Mouse (Mus musculus): ENCODE measurements at regions not wholly inside any gene's neighbourhood (a gene's known extent, or its start where the extent isn't known, plus 50 kb on each side); places are given as distances from the start of the nearest gene placed in this dataset.
A peak's percentile ranks its signal among the peaks of the same experiment; 100 is the strongest.

- no peak for DNase-seq (ENCODE audit: low spot score in 2 of 2)
Observed at GRCm38 (mm10) chr14:17347286-17347685, 312.8 kb upstream of the Thrb start.

- no peak for DNase-seq (ENCODE audit: low spot score in 2 of 2)
Observed at GRCm38 (mm10) chr14:17352324-17353037, 307.6 kb upstream of the Thrb start.

DNA sequence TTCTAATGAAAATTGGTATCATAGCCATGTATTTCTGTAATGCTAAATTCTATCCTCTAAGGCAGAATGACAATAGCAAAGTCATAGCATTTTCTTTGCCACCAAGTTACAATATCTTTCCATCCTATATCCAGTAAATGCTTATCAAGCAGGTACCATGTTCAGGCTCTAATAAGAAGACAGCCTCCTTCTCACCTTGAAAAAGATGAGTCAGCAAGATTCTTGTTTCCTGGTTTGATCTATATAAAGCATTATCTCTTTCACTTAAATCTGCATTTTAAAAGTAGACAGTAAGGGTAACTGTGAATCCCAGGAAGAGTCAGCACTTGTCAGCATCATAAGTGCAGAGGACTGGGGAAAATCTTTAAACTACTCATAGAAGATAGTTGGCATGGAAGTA lies 298.2 kb upstream of the Thrb start:
- DNase-seq (ENCODE audit: low spot score in 2 of 2), result no peak

GRCm38 (mm10) chr14:17402751-17403479 lies 257.1 kb upstream of the Thrb start:
- DNase-seq (ENCODE audit: low spot score in 2 of 2), result peak in 1 of 2 experiments; percentile 5

- DNase-seq (ENCODE audit: low spot score in 2 of 2), result peak in 1 of 2 experiments; percentile 22
Observed at GRCm38 (mm10) chr14:17405551-17406336, 254.3 kb upstream of the Thrb start.

- no peak for DNase-seq (ENCODE audit: low spot score in 2 of 2)
Observed at GRCm38 (mm10) chr14:17406879-17407278, 253.2 kb upstream of the Thrb start.

DNA sequence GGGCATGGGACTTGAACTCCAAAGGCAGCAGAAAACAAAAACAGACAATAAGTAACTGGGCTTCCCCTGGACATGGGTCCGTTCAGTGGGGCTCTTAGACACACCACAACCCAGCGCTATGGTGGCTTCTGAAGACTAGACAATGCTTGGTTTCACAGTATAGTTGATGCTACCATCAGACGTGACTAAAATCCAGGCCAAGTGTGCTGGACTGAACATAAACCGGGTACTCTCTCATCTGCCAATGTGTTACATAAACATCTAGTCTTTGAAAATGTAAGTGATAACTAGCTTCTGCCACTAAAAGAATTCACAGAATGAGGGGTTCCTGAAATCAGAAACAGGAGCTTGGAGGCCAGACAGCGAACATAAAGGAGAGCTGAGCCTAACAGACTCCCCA lies 251.7 kb upstream of the Thrb start:
- no peak for DNase-seq (ENCODE audit: low spot score in 2 of 2)

- no peak for DNase-seq (ENCODE audit: low spot score in 2 of 2)
Observed at GRCm38 (mm10) chr14:17408813-17409212, 251.2 kb upstream of the Thrb start.

GRCm38 (mm10) chr14:17409497-17409896 lies 250.6 kb upstream of the Thrb start:
- no peak for DNase-seq (ENCODE audit: low spot score in 2 of 2)

DNA sequence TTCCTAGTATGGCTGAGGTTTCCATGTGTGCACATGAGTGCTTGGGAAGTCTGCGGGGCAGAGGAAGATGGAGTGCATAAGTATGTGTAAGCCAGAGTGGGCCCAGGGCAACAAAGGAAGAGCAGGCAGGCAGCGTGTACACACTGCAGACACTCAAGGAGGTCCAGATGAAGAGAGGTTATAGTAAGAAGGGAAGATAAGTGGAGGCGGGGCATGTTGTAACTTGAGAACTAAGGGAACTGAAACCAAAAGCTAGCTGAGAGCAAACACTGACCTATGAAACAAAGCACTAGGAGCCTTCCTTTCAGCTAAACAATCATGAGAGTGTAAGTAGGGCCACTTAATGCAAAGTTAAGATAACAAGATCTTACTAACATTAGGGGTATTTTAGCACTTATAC lies 249.3 kb upstream of the Thrb start:
- DNase-seq (ENCODE audit: low spot score in 2 of 2), result no peak

DNA sequence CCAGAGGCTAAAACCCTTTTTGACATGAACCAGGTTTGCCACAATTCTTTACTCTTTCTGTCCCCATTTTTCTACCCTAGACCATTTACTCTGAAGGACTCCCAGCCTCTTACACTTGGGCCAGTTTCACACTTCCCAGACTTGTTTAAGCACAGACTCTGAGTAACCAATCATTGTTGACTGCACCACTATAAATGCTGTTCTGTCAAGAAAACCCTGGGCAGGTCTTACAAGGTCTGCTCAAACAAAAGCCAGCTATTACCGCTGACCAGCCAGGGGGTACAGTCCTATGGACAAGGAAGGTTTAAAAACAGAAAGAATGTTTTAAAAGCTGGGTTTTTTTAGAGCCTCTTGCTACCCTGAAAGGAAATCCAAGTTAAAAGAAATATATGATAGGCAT lies 248.8 kb upstream of the Thrb start:
- DNase-seq (ENCODE audit: low spot score in 2 of 2), result no peak

GRCm38 (mm10) chr14:17414246-17414888 lies 245.7 kb upstream of the Thrb start:
- DNase-seq (ENCODE audit: low spot score in 2 of 2), result no peak

- DNase-seq (ENCODE audit: low spot score in 2 of 2), result no peak
Observed at GRCm38 (mm10) chr14:17427751-17428150, 232.3 kb upstream of the Thrb start.

DNA sequence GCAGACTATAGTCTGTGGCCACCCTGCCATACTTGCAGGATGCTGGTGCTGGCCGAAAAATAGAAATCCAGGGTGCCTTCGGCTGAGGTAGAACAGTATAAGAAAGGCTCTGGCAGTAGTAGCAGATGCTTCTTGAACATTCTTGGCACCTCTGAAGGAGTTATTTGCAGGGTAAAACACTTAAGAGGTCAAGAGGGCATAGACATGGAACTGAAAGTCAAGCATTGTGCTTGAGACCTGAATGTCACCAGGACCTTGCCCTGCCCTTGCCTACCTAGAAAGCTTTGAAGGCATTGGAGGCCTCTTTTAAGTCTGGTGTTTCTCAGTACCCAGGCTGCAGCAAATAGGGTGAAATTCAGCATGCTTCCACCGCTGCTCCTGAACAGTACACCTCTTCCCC lies 230.9 kb upstream of the Thrb start:
- no peak for DNase-seq (ENCODE audit: low spot score in 2 of 2)

GRCm38 (mm10) chr14:17433346-17433745 lies 226.7 kb upstream of the Thrb start:
- DNase-seq (ENCODE audit: low spot score in 2 of 2), result no peak

GRCm38 (mm10) chr14:17457946-17458345 lies 202.1 kb upstream of the Thrb start:
- no peak for DNase-seq (ENCODE audit: low spot score in 2 of 2)

GRCm38 (mm10) chr14:17478963-17479362 lies 181.1 kb upstream of the Thrb start:
- no peak for DNase-seq (ENCODE audit: low spot score in 2 of 2)

- no peak for DNase-seq (ENCODE audit: low spot score in 2 of 2)
Observed at GRCm38 (mm10) chr14:17484866-17485265, 175.2 kb upstream of the Thrb start.

DNA sequence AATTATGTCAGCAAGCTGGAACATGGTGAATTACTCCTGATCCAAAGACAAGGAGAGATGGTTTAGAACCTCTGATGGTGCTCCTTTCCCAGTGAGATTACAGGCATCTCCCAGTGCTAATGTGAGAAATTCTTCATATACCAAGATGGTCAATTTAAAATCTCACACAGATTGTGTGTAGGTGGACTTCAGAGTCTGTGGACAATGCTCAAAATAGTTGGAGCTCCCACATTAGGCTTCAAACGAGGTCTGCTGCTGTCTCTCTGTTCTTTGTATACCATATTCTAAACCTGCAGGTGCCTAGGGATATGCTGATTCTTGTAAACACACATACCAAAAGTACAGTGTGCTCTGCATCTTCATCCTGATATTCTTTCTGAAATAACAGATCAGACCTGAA lies 146.3 kb upstream of the Thrb start:
- no peak for DNase-seq (ENCODE audit: low spot score in 2 of 2)

DNA sequence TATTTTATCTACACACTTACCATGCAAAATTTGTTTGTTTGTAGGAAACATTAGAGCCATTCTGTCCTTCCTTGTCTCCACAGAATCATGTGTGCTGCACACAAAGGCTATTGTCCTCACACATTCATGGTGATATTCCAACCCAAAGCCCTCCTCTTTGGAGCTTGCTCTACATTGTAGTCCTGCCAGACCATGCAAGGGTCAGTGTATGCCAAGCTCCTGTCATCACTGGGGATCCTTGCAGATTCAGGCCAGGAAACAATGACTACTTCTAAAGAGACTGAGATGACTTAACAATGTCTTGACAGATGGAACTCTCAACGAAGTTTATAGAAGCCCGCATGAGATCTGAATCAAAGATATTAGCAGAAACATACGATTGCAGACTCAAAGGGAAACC lies 137.4 kb upstream of the Thrb start:
- no peak for DNase-seq (ENCODE audit: low spot score in 2 of 2)

DNA sequence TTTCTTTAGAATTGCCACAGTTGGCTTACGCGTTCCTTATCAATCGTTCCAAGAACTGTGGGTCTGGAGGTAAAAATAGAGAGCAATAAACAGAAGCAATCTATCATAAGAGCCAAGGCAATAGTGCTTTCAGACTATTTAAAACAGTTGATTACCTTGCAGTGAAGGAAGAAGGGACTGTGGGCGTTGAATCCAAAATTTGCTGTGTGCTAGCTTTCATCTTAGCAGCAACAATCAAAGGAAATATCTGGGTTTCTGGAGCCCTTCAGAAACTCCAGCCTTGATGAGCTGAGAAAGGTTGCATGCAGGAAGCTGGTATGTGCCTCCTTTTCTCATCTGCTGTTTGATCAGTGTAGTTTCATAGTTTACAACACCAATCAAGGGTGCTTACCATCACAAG lies 136.1 kb upstream of the Thrb start:
- no peak for DNase-seq (ENCODE audit: low spot score in 2 of 2)

DNA sequence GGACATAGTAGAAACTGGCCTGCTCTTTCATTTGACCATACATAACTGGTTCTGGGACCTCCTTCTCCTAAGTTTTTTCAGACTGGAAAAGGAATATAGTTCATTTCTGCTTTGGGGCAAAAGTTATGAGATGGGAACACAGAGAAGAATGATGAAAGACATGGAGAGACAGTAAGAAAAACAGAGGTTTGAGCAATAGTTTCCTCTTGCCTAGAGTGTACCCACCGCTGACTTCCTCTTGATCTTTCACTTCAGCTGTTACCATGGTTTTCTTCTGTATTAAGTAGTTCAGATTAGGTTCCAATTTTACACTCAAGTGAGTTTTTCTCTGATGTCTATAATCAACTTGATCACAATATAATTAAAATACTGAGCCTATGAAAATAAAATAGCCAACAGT lies 120.7 kb upstream of the Thrb start:
- DNase-seq (ENCODE audit: low spot score in 2 of 2), result no peak
